Mouse (Mus musculus) midbrain, embryonic 15.5 days (tissue): ENCODE measurements around the gene Xlr3a. TPM values are rescaled to one million over a fixed set of nuclear protein-coding genes. Genes with fewer than 3 reads are reported as not detected.
A peak's percentile ranks its signal among the peaks of the same experiment; 100 is the strongest.
"Not testable (repeated sequence)": the region's sequence is repeated elsewhere in the genome, so short reads cannot be mapped to it uniquely, and the experiment has no call there.

Experiments
- ATAC-seq: fragments of 200-750 bp; cut with Nextera tagmentation; replicated peaks from 2 replicates; pipeline ENCODE4 v1.8.0; 2017; ENCODE audit warnings: moderate TSS enrichment
- H3K27ac ChIP-seq: fragments of 300-500 bp; sonication (generic); 2 replicates; pipeline ENCODE4 v1.5.1; 2015; ENCODE audit warnings: mild to moderate bottlenecking, inconsistent platforms
- H3K27me3 ChIP-seq: fragments of 300-500 bp; sonication (generic); replicated peaks from 2 replicates; pipeline ENCODE4 v1.6.1; 2015; ENCODE audit warnings: inconsistent platforms
- H3K36me3 ChIP-seq: fragments of 300-500 bp; sonication (generic); replicated peaks from 2 replicates; pipeline ENCODE4 v1.6.1; 2015; ENCODE audit warnings: inconsistent platforms
- H3K4me1 ChIP-seq: fragments of 300-500 bp; sonication (generic); 2 replicates; pipeline ENCODE4 v1.6.1; 2015; ENCODE audit warnings: inconsistent platforms
- H3K4me2 ChIP-seq: fragments of 300-500 bp; sonication (generic); 2 replicates; pipeline ENCODE4 v1.6.1; 2015; ENCODE audit warnings: inconsistent platforms, mild to moderate bottlenecking, moderate library complexity
- H3K4me3 ChIP-seq: fragments of 300-500 bp; sonication (generic); 2 replicates; pipeline ENCODE4 v1.5.1; 2015; ENCODE audit warnings: mild to moderate bottlenecking, inconsistent platforms
- H3K9ac ChIP-seq: fragments of 300-500 bp; sonication (generic); 2 replicates; pipeline ENCODE4 v1.6.1; 2015; ENCODE audit warnings: mild to moderate bottlenecking, inconsistent platforms
- H3K9me3 ChIP-seq: fragments of 300-500 bp; sonication (generic); 2 replicates; pipeline ENCODE4 v1.6.1; 2016; ENCODE audit warnings: inconsistent platforms
- WGBS: fragments of 180-500 bp; shearing (Covaris S2); methylation state at CpG from one replicate; pipeline ENCODE4 v1.1.7; 2015; ENCODE audit warnings: mixed read lengths; 5-methylcytosine and 5-hydroxymethylcytosine counted together
- polyA plus RNA-seq: library from polyadenylated mRNA; unstranded; fragments of >200 nt; fragmentation: Nextera tagmentation; extraction: Ambion mirVana; gene quantifications from 2 replicates; pipeline ENCODE4 v1.2.1, GENCODE M21; 2015

Gene Xlr3a
- 5.5 and 7.2 TPM in 2 replicates for polyA plus RNA-seq

GRCm38 (mm10) chrX:73096941-73097508, at the start of gene Xlr3a:
Gene Xlr3a (minus strand): TSS chrX:73097095.
- H3K4me2 ChIP-seq, H3K36me3 ChIP-seq, H3K4me1 ChIP-seq, H3K27ac ChIP-seq, ATAC-seq, H3K9ac ChIP-seq, H3K9me3 ChIP-seq, H3K4me3 ChIP-seq, H3K27me3 ChIP-seq: not testable (repeated sequence)
- WGBS = 81% methylated on average over 13 of the region's 13 CpGs

DNA sequence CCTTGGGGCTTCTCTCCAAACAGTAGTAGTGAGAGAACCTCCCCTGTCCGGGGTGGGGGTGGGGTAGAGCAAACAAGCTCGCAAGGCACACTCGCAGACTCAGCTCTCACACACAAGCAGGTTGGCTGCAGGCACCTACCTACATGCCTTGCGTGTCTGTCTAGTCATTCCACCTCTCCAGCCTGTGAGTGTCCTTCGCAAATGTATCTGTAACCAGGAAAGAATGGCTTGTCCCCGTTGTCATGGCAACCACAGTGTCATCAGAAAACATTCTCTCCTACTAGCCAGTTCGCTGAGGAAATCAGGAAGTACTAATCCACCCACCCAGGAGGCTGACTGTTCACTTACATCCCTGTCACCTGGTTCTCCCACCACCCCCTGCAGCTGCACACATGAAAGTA, 46.3 kb upstream of the Xlr3a start:
- not testable (repeated sequence) for H3K27ac ChIP-seq, H3K4me3 ChIP-seq, H3K36me3 ChIP-seq, H3K27me3 ChIP-seq, H3K9ac ChIP-seq, H3K9me3 ChIP-seq, H3K4me2 ChIP-seq, H3K4me1 ChIP-seq
- peak; percentile 95 for ATAC-seq
- no CpG with 5 or more reads among the region's 7 CpGs for WGBS

- not testable (repeated sequence) for H3K27me3 ChIP-seq, H3K4me1 ChIP-seq, H3K9me3 ChIP-seq, H3K4me2 ChIP-seq, H3K27ac ChIP-seq, H3K36me3 ChIP-seq, H3K9ac ChIP-seq, H3K4me3 ChIP-seq
- ATAC-seq = peak; percentile 94
- no CpG with 5 or more reads among the region's 12 CpGs for WGBS
Measured at GRCm38 (mm10) chrX:73122859-73123829, 26.2 kb upstream of the Xlr3a start.

DNA sequence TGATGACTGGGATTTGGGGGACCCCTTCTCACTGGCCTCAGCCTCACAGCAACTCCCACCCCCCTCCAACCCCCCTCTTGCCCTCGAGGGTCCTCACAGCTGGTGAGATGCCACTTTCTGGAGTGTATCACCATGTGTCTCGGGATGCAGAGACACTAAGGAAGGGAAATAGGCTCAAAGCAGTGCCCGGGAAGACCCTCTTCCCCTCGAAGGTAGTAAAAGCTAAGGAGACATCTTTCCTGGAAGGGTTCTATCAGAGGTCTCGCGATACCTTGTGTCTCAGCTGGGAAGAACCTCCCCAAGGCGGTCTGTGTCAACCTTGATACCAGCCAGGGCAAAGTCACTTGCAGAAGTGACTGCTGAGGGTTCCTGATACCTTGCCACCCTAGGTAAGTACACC, 19.9 kb upstream of the Xlr3a start, which contains the start of gene Gm14685:
TSS of gene Gm14685 (plus strand) at position 301 of the 400 bp plus-strand sequence.
- H3K36me3 ChIP-seq, H3K9me3 ChIP-seq, H3K4me1 ChIP-seq, ATAC-seq, H3K4me3 ChIP-seq, H3K9ac ChIP-seq, H3K27me3 ChIP-seq, H3K27ac ChIP-seq, H3K4me2 ChIP-seq: not testable (repeated sequence)
- WGBS = no CpG with 5 or more reads among the region's 7 CpGs

DNA sequence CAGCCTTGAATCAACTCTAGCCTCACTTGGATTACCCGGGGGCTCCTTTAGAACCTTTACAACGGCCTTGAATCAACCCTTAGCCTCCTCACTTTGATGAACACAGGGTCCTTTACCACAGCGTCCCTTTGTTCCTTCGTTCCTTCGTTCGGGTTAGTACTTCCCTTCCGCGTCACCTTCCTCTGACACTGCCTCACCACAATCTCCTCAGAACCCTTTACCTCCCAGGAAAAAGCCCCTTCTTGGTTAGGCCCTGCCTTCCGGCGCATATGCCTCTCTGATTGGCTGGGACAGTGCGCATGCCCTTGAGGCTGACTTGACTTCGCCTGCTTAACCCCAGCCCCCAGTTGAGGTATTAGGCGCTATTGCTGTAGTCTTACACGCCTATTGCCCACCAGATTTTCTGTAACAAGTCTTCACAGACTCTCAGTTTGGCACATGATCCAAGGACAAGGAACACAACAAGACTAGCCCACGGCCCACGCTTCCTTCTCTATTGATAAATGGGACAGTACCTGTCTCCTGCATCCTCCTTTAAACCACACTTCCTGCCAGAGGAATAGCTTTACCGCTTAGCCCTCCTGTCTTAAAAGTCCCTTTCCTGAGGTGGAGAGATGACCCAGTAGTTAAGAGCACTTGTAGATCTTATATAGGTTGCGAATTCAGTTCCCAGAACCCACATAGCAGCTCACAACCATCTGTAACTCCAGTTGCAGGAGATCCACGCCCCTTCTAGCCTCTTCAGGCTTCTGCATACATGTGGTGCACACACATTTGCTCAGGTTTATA, 14.4 kb downstream of the Xlr3a start, which contains the start of gene Xlr4a:
TSS of gene Xlr4a (minus strand) at position 212 of the 789 bp plus-strand sequence.
- WGBS = 80% methylated on average over 19 of the region's 19 CpGs
- H3K27ac ChIP-seq, H3K4me3 ChIP-seq, H3K27me3 ChIP-seq, ATAC-seq, H3K9ac ChIP-seq, H3K4me1 ChIP-seq, H3K4me2 ChIP-seq, H3K36me3 ChIP-seq, H3K9me3 ChIP-seq: not testable (repeated sequence)

DNA sequence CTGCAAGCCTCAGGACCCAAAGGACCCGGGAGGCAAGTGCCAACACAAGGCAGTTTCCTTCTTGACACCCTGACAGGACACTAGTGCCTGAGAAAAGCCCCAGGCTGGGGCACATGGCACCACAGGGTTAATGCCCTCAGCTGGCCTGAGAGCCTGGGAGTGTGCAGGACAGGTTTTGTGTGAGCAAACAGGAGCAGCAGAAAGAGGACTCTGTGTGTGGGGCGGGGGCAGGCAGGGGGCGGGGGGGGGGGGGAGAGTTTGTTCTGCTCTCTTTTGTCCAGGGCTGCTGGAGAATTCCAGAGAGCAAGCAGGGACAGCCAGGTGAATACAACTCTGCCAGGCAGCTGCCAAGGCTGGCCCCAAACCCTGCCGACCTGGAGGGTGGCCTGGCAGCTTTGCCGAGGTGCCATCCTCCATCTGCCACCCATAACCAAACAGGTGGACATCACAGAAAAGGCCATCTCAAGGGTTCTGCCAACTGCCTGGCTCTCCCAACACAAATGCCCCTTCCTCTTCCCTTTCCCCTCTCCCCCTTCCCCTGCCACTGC, 30.1 kb downstream of the Xlr3a start:
- not testable (repeated sequence) for ATAC-seq, H3K4me2 ChIP-seq, H3K27me3 ChIP-seq, H3K4me3 ChIP-seq, H3K9me3 ChIP-seq, H3K27ac ChIP-seq, H3K36me3 ChIP-seq, H3K9ac ChIP-seq, H3K4me1 ChIP-seq
- 73% methylated on average over 2 of the region's 5 CpGs for WGBS

DNA sequence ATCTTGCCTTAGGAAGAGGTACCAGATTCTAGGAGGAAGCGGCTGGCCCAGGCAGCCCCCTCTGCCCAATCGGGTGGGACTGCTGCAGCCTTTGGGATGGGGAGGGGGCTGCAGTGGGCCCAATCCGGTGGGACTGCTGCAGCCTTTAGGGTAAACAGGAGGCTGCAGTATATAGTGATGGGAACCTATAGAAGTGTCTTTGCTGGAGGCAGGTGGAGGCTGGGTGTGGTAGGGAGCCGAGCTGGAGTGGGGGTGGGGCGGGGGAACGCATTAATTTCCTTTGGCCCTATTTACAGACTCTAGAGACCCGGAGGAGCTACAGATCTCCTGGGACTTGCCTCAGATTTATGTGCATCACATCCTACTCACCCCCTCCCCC, 32.5 kb downstream of the Xlr3a start, which contains the start of gene Pnma3:
TSS of gene Pnma3 (plus strand) at position 373 of the 379 bp plus-strand sequence.
- H3K9me3 ChIP-seq = no peaks in the 10 kb centered on the region
- WGBS = 26% methylated on average over 7 of the region's 7 CpGs
- H3K4me2 ChIP-seq = peak within 1 kb of the TSS; percentile 68
- H3K4me3 ChIP-seq = peak within 1 kb of the TSS; percentile 43
- no peaks in the 10 kb centered on the region for H3K27me3 ChIP-seq
- no peaks in the 10 kb centered on the region for H3K4me1 ChIP-seq
- H3K27ac ChIP-seq = peak within 1 kb of the TSS; percentile 54; the same call in 1 of the 2 replicates
- no peaks in the 10 kb centered on the region for H3K36me3 ChIP-seq
- peak within 1 kb of the TSS; percentile 55 for H3K9ac ChIP-seq
- peak; percentile 78 for ATAC-seq

- H3K9ac ChIP-seq = peak overlapping the region; percentile 55
- peak overlapping the region; percentile 54; the same call in 1 of the 2 replicates for H3K27ac ChIP-seq
- peak overlapping the region; percentile 43 for H3K4me3 ChIP-seq
- ATAC-seq = peak; percentile 94
- H3K36me3 ChIP-seq = no peaks in the 10 kb centered on the region
- WGBS = 30% methylated on average over 24 of the region's 24 CpGs
- H3K4me1 ChIP-seq = no peaks in the 10 kb centered on the region
- H3K9me3 ChIP-seq = no peaks in the 10 kb centered on the region
- H3K4me2 ChIP-seq = peak overlapping the region; percentile 68
- H3K27me3 ChIP-seq = no peaks in the 10 kb centered on the region
Measured at GRCm38 (mm10) chrX:73063512-73064414, 33.1 kb downstream of the Xlr3a start.

DNA sequence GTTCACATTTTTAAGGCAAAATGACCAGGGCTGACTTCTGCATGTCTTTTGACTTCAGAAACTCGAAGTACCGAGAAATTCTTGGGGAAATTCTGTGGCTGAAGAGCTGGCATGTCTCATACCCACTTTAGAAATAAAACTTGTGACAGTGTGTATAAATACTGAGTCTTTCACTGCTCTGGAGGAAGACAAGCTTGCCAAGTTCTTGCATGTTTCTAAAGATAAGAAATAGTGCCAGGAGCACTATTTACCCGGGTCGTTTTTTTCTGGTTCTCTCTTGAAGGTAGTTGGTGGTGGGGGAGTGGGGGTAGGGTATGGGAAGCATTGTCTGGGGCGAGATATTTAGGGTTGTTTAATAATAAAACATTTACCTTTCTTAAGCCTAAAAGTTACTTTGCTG, 34.6 kb downstream of the Xlr3a start:
- no peaks in the 10 kb centered on the region for H3K27me3 ChIP-seq
- no peak overlapping the region for H3K4me2 ChIP-seq
- no peaks in the 10 kb centered on the region for H3K9me3 ChIP-seq
- no peaks in the 10 kb centered on the region for H3K4me1 ChIP-seq
- no peak overlapping the region for H3K9ac ChIP-seq
- H3K36me3 ChIP-seq = no peaks in the 10 kb centered on the region
- H3K4me3 ChIP-seq = no peak overlapping the region
- ATAC-seq = no peak
- WGBS = 50% methylated on average over 5 of the region's 5 CpGs
- H3K27ac ChIP-seq = no peak overlapping the region

DNA sequence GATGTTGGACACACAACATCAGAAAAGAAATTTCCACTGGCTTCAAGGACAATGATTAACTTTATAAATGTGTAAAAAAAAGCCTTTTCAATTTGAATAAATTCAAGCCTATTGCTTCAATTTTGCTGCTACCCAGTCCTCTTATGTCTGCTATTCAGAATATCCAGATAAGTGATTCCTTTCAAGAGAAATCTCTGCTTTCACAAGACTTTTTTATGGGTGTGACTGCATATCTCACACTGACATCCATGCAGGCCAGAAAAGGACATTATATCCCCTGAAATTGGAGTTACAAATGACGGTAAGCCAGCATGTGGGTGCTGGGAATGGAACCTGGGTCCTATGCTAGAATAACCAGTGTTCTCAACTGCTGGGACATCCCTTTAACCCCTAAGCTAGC, 35.4 kb downstream of the Xlr3a start:
- ATAC-seq = no peak

GRCm38 (mm10) chrX:73053860-73054563, 42.9 kb downstream of the Xlr3a start:
- Histone ChIP-seq H3K9me3 (no peaks in the 10 kb centered on the region), H3K27me3 (no peaks in the 10 kb centered on the region), H3K4me3 (no peak overlapping the region), H3K9ac (no peak overlapping the region), H3K27ac (peak overlapping the region; percentile 69), H3K36me3 (no peaks in the 10 kb centered on the region), H3K4me2 (peak overlapping the region; percentile 28), H3K4me1 (no peaks in the 10 kb centered on the region)
- WGBS = 14% methylated on average over 14 of the region's 14 CpGs
- ATAC-seq = peak; percentile 98

More for the DNA sequence above, 35.4 kb downstream of the Xlr3a start:
- Histone ChIP-seq H3K27ac (no peak overlapping the region), H3K4me3 (no peak overlapping the region), H3K9ac (no peak overlapping the region), H3K36me3 (no peaks in the 10 kb centered on the region), H3K4me1 (no peaks in the 10 kb centered on the region), H3K4me2 (no peak overlapping the region), H3K9me3 (no peaks in the 10 kb centered on the region), H3K27me3 (no peaks in the 10 kb centered on the region)
- 87% methylated on average over 1 of the region's 1 CpGs for WGBS
